Mouse (Mus musculus) ES-CJ7 (cell line): ENCODE data around the gene Disc1.

Experiments
- DNase-seq: peaks from one replicate; pipeline ENCODE4 v3.0.0; 2011; ENCODE audit warnings: low read depth, low spot score

Gene Disc1

DNA sequence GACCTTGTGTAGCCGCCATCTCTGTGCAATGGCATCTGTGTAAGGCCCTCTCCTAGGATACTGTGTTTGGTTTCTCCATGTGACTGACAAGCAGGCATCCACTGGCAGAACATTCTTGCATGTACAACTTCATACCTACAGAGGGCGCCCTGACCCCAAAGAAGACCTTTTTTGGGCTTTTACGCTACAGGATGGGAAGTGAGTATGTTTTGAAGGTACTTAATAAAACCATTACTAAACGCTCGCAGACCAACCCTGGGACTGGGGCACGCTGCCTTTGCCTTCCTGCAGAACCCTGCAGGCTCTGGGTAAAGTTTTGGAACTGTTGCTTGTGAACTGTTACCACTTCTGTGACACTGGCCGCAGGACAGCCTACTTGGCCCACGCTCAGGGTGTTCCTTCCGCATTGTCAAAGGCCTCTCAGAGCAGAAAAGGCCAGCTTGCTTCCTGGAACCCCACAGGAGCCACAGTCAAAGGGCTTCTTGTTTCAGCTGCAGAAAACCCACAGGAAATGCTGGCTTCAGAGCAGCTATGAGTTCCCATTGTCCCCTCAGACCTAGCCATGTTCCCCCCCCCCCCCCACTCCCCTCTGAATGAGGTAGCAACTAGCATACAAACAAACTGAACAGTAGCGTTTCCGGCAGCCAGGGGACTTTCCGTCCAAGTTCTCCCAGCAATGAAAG, 13.1 kb downstream of the Disc1 start:
- DNase-seq, result peak; percentile 67

DNA sequence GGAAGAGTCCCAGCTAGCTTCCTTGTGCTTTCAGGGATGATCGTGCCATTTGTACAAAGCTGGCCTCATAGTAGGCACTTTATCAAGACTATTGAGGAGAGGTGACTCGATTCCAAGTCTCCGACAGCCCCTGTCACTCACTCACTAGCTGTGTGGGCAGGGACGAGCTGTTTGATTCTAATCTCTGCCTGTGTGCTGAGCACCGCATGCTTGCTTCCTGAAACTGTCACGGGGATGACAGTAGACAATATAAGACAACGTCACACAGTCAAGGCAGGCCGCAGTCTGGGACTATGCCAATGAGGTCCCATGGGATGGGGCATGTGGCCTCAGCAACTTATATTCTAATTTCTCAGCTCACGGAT, 13.6 kb downstream of the Disc1 start:
- DNase-seq, result no peak

DNA sequence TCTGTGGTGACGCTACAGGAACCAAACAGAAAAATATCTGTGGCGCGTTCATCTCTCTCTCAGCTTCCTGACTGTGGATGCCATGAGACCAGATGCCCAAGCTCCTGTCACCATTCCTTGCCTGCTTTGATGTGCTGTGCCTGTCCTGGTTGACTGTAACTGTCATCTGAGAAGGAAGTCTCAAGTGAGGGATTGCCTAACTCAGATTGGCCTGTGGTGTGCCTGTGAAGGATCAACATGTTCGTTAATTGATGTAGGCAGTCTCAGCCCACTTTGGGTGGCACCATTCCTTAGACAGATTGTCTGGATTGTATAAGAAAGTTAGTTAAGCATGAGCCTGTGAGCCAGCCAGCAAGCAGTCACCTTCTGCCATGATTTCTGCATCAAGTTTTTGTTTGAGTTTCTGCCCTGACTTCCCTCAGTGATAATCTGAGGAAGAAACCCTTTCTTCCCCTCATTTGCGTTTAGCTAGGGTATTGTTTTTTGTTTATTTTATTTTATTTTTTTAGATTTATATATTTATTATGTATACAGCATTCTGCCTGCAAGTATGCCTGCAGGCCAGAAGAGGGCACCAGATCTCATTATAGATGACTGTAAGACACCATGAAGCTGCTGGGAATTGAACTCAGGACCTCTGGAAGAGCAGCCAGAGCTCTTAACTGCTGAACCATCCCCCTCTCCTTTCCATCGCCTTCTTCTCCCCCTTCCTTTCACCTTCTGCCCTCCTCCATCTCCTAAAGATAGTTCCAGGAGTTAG, 14.3 kb downstream of the Disc1 start:
- DNase-seq, result no peak

DNA sequence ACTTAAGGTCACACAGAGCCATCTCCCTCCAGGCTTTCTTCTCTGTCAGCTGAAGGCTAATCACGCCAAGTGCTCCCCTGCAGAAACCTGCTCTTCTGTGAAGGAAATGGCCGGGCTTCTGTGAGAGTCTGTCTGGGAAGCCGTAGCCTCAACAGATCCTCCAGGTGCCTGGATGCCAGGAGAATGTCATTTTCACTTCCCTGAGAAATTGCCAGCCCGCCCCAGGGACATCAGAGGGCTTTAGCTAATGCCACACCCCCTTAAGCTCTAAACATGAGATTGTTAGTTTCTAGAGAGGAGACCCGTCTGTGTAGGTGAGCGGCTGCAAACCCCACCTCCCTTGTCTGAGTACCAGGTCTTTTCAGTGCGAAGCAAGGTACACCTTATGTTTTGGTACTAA, 15.3 kb downstream of the Disc1 start:
- no peak for DNase-seq

DNA sequence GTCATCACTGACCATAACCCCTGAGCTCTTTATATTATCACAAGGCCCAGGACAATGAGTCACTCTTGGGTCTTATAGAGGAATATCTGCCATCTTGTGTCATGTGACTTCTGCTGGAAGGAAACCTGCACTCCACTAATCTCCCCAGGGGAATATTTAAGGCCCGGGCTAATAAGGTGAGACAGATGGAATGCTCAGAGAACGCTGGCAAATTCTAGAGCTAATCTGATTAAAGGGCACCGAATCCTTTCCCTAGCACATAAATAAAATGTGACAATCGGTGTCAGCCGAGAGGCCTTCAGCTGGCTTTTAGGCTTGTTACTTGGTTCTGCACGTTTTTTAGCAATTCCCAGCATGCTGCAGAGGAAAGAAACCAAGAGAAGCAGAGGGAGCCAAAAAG, 15.7 kb downstream of the Disc1 start:
- no peak for DNase-seq

DNA sequence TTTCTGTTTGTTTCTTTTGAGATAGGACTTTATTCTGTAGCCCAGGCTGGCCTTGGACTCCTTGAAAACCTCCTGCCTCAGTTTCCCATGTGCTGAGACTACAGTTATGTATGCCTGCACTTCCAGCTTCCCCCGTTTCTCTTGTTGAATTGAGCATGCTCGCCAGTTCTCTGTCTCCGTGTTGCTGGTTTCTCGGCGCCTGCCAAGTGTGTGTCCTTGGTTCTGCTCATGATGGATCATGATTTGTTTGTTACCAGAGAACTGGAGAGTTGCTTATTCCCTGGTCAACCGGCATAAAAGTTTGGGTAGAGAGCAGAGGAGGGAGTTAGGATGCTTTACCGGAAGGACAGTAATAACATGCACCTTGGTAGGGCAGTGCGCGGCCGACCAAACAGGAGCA, 20.1 kb downstream of the Disc1 start:
- DNase-seq, result no peak

DNA sequence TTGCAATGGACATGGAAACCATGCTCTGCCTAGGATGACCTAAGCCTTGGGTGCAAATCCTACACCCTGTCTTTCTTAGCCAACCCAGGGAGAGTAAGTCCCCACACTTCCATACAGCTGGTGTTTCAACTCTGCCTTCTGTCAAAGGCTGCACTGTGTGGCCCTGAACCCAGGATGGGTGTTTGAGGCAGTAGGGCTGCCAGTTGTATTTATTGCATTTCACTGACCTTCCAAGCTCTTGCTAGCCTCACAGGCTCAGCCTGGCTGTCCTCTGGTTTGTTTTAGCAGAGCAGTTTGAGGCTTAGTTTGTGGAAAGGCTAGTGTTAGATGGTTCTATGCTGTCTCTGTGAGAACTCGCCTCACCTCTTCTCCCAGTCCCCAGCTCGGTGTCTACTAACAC, 20.6 kb downstream of the Disc1 start:
- DNase-seq, result no peak

DNA sequence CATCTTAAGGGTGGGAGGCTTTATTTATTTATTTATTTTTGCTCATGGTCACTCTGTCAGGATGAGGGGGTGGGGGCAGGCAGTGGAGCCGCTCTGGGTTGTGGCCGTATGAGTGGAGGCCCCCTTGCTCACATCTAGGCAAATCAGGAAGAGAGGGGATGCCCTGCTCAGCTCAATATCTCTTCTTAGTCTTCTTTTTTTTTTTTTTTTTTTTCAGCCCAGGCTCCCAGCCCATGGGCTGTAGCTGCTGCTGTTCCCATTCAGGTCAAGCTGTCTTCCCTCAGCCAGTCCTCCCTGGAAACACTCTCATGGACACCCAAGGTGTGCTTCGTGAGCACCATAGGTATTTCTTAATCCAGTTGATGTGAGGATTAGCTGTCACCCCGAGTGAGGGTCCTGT, 21.4 kb downstream of the Disc1 start:
- no peak for DNase-seq

DNA sequence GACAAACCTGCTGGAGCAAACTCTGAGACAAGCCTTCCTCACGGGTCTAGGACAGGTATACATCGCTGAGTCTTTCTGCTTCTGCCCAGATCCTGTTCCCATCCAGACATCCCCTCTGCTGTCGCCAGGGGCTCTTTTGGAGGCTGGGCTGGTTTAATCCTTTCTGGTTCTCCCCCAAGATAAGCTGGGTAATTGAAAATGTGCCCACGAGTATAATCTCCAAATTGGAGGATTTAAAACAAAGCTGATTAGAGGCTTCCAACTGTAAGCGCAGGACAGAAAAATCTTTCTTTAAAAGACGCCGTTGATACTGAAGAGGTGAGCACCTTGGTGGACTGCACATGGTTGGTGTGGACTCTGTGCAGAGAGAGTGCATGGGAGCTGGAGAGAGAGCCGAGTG, 23.3 kb downstream of the Disc1 start:
- DNase-seq, result no peak

DNA sequence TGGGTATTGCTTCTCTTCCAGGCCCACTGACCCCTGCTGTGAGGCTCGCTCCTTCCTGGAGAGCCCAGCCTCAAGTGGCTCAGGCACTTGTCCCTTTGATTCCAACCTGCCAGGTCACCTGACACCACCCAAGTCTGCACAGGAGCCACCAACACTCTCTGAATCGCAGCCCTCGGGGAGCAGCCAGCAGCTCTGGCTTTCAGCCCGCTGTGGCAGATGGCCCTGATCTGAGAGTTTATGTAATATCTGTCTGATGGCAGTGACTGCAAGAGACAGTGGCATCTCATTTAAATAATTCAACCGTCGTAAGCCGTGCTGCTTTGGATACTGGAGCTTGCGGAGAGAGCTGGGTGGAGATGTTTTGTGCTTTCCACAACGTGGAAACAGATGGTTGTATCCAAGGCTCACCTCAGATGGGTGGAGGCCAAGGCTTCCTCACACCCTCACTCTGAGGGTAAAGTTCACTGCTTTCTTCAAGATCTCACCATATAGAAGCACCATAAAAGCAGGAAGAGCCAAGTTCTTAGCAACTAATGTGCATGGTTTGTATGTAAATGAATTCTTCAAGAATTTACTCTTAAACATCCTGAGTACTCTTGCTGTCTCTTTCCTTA, 24.9 kb downstream of the Disc1 start:
- no peak for DNase-seq

DNA sequence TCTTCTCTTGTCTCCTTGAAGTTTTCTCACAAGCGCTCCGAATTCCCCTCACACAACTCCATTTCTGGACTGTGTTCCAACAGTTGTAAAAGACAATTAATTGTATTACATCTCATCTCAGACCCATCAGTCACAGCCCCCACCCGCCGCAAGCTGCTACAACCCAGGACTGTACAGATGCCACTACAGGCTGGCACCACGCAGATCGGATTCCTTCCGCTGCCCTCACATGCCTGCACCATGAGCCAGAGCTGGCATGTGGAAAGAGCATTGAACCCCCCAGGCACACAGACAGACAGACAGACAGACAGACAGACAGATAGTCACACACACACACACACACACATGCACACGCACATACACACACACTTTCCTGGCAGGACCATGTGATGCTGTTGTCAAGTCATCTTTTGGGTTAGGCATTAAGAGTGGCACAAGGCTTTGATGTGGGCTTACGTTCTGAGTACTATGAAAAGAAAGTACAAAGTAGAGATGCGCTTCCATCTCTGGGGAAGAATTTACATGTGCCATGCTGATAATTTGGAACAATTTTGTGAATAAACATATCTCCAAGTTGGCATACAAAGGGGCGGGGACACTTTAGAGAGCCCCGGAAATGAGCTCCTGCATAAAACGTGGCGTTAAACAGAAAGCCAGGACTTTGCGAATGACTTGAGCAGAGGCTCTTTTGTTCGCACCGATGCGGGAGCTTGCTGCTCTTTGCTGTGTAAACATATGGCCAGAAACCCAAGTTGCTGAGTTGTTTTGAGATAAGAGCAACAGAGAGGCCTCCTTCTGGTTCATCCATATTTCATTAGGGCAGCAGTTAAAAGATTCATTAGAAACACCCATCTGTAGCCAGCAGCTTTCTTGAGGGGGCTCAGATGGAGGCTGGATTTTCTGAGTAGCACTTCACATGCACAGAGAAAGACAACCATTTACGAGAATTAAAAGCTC, 26.7 kb downstream of the Disc1 start:
- no peak for DNase-seq

DNA sequence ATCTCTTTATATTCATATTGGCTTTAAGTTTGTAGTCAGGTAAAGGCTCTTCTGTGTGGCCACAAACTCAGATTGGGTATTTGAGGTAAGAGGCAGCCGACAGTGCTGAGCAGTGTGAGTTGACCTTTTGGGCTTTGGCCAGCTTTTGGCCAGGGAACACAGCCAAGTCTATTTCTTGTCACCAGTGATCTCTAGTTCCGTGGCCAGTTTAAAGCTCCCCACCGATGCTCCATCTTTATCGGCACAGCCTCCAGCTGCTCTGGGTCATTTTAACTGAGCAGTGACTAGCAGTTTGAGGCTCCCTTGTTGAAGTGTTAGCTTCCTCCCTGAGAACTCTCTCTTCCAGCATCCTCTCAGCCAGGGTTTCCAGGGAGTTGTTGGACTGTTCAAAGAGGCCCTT, 29.8 kb downstream of the Disc1 start:
- no peak for DNase-seq

DNA sequence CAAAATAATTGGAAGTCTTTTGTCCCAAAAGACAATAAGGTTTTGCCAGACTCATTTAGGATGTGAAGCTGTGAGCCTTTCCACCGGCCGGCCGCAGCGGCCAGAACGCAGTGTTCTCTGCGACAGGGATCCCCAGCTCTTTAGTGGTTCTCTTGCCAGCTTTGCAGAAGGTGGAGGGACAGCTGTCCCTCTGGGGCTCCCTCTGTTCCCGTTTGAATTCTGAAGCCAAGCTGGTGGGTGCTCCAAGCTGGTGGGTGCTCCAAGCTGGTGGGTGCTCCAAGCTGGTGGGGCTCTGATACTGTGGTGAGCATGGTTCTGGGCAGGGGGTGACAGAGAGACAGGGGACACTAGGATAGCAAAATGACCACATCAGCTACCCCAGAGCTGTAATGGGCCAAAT, 30.5 kb downstream of the Disc1 start:
- no peak for DNase-seq

DNA sequence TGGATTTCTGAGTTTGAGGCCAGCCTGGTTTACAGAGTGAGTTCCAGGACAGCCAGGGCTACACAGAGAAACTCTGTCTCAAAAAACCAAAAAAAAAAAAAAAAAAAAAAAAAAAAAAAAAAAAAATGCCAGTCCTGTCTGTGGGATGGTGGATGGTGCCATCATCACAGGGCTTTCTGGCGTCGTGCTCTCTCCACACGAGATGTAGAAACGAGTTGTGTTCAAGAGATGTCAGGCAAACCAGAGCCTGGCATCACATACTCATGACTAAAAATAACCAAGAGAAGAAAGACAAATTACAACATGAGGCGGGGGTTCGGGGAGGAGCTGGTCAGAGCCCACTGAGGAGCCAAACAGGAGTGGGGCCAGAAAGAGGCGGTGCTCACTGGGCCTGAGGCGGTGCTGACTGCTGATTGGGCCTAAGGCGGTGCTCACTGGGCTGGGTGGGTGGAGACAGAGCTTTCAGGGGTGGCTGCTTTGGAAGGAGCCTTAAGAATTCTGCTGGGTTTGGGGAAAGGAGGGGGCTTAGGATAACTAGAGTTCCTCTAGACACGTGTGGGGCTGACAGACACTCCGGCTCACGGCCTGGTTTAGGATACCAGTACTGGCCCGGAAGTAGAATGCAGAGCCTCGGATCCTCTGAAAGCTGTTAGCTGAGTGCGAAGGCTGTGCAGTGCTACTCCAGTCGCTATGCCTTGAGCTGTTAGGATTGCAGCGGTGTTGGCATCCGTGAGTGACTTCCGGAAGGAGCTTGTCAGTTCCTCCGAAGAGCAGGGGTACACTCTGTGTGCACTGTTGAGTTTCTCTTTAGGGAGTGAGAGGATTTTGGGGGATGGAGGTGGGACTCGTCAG, 37.1 kb downstream of the Disc1 start:
- peak; percentile 22 for DNase-seq

DNA sequence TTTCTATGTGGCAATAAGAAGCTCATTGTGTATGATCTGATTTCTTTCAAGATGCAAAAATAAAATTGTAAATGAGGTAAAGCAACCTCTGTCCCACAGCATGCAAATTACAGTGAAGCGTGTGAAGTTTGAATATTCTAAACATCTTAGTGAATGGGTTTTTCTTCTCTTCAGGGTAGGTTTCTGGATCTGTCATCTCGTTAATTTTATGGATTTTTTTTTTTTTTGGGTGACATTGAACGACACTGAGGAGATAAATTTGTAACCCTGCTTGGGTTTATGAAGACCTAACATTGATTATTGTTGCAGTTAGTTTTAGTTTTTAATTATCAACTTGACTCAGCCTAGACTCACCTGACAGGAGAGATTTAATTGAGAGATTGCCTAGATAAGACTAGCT, 43.1 kb downstream of the Disc1 start:
- no peak for DNase-seq

DNA sequence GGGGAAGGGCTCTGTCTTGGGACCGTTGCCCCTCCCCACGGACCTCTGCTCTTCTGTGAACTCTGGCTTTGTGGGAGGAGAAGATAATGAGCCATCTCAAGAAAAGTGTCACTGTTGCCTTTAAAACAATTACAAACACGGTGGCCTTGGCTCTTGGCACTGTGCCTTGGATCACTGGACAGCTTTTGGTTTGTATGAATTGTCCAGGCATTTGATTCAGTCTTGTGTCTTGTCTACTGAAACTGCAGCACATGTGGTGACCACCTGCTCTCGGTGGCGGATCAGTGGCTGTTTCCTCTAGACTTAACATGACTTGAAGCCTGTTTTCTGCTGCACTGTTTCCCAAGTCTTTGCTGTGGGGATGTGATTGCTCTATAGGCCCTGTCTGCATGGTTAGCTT, 44.1 kb downstream of the Disc1 start:
- DNase-seq, result no peak

DNA sequence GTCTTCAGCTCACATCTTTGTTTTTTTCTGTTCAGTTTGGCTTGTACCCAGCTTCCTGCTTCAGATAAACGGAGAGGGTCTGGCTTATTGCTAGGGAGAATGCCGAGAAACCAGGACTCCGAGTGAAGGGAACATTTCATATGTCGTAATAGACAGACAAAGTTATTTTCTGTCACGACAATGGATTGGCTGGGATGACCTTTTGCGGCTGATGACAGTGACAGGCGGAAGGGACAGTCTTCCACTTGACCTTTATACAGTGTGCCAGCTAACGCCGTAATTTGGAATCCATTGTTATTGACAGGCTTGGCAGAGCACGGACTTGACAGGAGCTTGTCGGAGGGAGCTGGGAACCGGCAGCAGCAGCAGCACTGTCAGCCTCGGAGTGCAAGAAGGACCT, 48.3 kb downstream of the Disc1 start:
- DNase-seq, result no peak

DNA sequence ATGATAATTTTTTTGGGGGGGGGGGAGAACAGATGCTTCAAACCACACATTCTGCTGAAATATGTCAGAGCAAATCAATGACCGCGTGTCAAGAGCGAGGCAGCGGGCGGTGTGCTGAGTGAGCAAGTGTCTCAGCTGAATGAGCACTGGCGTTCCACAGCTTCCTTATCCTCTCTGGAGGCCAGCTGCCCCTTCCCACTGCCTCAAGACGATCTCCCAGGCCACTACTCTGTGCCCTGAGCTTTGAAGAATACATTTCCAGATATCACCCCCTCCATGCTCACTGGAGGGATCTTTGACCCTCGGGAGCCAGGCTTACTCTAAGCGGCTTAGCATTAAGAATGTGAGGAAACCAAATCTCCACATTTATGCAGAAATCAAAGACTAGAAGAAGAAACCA, 59.2 kb downstream of the Disc1 start:
- DNase-seq, result no peak

DNA sequence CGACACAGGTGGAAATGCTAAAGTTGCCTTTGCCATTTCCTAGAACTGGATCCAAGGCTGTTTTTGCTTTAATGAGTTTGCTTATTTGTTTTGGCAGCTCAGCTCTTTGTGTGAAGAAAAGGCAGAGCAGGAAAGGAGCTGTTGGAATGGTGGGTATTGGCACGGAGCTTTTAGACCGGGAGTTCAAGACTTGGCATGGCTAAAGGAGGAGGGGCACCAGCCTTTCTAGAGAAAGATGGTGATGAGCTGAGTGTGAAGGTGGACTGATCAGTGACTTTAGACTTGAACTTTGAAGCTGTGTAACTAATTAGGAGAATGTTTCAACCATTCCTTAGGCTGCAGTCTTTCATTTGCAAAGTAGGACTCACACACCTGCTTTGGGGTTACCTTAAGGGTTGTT, 59.8 kb downstream of the Disc1 start:
- DNase-seq, result no peak

DNA sequence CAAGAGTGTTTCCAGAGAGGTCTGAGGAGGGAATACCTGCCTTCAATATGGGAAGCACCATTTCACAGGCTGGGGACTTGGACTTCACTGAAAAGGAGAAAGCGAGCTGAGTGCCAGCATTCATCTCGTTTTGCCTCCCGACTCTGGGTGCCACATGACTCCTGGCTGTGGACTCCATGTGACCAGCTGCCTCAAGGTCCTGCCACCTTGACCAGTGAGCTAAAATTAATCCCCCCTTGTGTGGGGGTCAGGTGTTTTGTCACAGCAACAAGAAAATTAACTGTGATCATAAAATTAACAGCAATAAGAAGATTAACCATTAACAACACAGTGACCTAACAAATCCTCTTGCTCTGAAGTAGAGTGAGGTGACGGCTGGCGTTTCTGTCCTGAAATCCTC, 61.3 kb downstream of the Disc1 start:
- DNase-seq, result no peak

DNA sequence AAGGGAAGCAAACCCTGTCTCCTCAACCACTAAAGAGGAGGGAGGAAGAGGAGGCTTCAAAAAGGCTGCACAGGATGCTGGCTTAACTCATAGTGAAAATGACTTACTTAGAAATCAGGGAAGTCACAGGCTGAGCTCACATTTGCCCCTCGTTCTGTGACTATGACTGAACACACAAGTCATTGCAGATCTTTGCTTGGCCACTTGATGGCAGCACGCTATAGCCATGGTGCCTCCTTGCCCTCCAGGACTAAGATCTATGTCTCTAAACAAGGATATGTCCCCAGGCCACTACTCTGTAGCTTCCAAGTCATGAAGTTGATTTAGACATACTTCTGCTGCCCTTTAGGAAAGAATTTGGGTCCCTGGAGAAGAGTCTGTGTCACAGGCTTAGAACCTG, 62.6 kb downstream of the Disc1 start:
- peak; percentile 62 for DNase-seq
